Mouse (Mus musculus) liver (tissue): Measurements from ENCODE around the gene Hmmr.
"Not testable (repeated sequence)": the region's sequence is repeated elsewhere in the genome, so short reads cannot be mapped to it uniquely, and the experiment has no call there.

ENCODE experiments used
- DNase-seq: peaks from one replicate; pipeline ENCODE4 v3.0.0-alpha.2; 2020; ENCODE audit warnings: mixed read lengths

The Hmmr gene

DNA sequence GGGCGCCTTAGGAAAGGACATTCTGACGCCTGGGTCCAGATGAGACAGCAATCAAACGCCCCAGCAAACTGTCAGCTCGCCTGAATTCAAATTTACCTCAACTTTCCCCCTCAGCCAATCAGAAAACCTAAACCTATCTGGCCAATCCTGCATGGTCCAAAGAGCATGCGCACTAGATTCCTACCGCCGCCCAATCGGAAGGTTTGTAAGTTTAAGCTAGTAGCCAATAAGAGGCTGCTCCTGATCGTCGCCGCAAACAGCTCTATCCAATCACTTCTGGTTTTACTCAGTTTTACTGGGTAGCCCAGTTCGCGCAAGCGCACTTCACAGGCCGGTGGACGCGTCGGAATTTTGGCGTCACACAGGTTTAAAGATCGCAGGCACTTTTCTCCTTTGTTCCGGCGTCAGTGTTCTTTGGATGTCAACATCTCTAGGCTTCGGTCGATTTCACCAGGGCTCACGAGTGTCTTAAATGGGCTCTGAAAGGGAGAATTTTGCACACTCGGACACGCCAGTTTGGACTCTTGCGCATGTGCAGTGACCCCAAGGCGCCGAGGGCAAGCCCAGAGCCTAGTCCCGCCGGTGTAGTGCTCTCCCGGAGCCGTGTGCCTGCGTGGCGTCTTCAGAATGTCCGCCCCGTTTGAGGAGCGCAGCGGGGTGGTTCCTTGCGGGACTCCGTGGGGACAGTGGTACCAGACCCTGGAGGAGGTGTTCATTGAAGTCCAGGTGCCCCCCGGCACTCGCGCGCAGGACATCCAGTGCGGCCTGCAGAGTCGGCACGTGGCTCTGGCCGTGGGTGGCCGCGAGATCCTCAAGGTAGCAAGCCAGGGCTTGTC lies at the start of gene Hmmr, which contains the start of gene Nudcd2:
Gene Hmmr, minus strand, starts transcription at position 84 of the 836 bp plus-strand sequence.
Gene Nudcd2, plus strand, starts transcription at position 329 of the 836 bp plus-strand sequence.
- peak; percentile 95 for DNase-seq

DNA sequence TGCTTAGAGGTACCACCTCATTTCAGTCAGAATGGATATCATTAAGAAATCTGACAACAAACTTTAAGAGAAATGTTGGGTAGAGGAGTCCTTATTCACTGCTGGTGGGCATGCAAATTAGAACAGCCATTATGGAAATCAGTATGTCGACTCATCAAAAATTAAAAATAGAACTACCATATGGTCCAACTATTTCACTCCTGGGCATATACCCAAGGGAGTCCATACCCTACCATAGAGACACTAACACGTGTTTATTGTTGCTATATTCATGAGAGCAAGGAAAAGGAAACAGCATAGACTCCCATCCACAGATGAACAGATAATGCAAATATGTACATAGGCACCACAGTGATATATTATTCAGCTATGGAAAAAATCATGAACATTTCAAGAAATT lies 48.6 kb upstream of the Hmmr start:
- DNase-seq = no peak

DNA sequence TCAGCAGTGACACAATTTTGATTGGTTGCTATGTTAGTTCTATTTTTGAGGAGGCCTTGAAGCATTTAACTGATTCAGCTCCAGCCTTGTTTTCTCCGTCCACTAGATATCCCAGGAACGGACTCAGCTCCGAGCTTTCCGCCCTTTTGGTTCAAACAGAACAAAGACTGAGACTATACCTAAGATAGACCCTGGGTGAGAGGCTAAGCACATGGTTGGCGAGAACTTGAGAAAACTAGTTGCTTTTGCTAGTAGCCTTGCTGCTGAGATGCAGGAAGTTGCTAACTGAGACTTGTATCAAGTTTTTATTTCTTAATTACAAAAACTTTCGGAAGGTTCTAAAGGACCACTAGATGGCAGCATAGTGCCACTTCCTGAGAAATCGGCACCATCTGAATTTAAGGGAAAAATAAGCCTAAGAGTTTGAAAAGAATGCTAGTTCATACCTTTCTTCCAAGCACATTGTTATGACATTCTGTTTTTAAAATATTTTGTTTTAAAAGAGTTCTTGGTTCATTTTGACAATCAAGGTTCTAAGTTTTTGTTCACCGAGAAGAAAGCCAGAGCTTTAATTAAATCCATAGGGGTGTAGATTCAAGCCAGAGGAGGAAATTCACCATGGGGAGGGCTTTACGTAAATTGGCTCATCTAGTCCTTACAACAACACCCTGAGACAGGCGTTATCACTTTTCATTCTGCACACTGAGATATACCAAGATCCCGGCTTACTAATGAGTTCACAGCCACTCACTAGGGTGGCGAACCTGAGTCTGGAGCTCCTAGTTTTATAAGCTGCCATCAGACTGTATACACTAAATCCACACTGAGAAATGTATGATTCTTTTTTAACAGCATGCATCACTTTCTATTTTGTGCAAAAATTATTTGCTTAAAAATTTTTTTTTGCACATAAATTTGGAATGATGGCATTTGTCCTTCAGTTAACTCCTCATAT lies 42.4 kb upstream of the Hmmr start:
- DNase-seq = no peak

DNA sequence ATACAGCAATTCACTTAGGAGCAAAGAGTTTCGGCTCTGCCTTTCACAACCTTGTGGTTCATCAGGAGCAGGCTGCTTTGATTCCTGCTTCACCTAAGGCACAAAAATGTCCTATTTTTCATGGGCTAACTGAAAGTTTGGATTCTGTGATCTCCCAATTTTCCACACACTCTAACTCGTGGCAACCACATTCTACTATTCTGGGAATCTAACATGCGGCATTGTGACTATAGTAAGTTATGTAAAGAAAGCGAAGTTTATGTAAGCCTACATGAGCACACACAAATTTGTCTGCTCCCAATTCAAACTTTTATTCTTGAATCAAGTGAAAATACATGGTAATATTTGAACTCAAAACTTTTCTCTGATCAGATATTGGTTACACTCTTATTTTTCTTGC lies 31.5 kb upstream of the Hmmr start:
- DNase-seq = no peak

DNA sequence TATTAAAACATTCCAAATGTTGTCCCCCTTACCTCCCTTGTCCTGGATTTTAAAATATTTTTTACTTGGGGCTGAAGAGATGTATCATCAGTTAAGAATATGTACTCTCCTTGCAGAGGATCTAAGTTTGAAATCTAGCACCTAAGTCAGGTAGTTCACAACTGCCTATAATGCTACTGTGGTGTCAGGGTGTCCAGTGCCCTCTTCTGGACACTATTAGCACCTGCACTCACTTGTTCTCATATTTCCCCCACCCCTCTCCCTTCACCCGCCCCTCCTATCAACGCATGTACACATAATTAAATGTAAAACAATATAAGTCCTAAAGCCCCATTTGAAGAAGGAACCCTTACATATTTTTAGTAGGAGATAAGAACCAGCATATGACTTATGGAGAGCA lies 30.2 kb upstream of the Hmmr start:
- no peak for DNase-seq

DNA sequence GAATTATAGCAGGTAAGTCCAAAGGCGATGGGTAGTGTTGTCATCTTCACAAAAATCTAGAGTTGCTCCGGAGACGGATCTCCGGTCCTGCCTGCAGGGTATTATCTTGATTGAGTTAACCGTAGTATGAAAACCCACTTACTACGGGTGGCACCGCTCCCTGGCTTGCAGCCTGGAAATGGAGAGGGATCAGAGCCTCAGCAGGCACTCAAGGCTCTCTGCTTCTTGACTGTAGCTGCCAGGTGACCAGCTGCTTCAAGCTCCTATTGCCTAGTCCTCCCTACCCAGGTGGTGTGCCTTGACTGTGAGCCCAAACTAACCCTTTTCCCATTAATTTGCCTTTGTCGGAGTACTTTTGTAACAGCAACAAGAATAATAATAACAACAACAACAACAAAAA lies 26.7 kb upstream of the Hmmr start:
- DNase-seq = no peak

DNA sequence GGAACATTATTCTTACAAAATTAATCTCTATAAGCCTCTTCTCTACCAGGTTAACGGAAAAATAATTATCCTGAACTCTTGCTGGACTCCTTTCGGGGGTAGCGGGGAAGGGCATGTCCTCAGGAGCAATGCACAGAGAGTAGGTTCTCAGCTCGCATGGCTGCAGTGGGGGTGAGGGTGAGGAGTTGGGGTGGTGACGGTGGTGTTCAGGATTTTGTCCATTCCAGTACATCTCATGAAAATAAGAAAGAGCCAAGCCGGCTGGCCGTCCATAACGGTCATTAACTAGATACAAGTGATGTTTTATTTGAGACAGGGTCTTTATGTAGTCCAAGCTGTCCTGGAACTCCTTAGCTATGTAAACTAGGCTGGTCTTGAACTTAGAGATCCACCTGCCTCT lies 22.7 kb upstream of the Hmmr start:
- DNase-seq = no peak

DNA sequence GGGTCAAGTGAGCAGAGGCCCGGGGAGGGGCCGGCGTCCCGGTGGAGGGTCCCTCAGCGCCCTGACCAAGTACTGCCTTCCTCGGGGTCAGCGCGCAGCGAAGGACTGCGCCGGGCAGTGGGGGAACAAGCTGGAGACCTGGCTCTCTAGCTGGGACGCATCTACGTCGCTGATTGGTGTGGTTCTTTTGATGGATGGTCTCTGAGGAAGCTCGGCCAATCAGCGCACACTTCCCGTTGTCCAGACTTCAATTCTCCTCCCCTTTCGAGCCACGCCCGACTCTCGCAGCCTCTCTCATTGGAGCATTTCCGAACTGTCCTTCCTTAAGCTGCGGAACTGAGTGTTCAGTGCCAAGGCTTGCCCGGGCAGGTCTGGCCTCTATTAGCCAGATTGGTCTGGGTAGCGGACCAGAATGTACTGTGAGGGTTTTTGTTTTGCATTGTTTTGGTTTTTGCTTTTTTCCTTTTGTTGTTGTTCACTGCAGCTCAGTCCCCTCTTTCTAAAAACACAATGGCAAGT lies 21.9 kb upstream of the Hmmr start, which contains the start of gene Ccng1:
Gene Ccng1, minus strand, starts transcription at position 203 of the 519 bp plus-strand sequence.
- DNase-seq = peak; percentile 94

DNA sequence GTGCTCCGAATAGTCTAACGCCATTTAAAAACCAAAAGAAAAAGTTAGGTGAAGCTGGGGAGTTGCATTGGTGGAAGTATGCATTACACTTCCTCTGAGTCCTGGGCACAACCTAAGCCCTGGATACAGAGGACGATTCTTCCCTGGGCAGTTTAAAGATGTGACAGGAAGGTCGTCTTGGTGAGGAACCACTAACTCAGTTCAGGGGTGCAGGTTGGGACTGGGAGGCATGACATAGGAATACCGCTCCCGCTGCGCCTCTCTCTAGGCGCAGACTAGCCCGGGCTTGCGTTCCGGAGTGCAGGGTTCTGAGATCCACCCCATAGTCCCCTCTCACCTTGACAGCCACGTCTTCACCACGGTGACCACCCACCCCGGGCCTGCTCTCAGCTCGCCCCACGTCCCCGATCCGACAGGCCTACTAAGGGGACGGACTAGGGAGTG lies 21.5 kb upstream of the Hmmr start:
- DNase-seq = peak; percentile 46

DNA sequence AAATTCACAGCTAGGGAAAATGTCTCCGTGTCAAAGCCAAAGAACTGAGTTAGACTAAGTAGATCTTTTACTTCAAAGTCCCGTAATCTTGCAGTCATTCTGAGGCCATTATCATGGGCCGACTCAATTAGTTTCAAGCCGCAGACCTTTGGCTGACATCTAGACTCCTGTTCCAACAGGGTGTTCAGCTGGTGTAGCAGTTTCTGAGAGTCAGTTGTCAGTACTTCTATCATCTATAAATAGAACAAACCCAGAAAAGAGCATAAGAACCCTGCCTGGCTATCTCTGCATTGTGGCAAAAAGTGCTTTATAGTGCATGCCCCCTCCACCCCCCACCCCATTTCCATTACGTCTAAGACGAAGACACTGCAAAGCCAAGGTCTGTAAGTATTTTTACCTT lies 20.6 kb upstream of the Hmmr start:
- no peak for DNase-seq

DNA sequence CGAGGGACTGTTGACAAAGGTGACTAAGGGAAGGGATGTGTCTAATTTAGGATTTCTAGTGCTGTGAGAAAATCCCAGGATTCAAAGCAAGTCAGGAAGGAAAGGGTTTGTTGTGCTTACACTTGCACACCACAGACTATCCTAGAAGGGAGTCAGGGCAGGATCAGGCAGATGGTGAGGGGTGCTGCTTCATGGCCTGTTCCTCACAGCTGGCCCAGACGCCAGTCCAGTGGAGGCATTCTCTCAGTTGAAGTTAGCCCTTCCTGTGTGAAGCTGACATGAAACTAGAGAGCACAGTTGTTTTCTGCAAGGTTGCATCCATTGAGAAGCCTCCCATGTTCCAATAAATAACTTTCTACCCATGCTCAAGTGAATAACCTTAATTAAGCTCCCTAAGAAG lies 14.5 kb upstream of the Hmmr start:
- no peak for DNase-seq

DNA sequence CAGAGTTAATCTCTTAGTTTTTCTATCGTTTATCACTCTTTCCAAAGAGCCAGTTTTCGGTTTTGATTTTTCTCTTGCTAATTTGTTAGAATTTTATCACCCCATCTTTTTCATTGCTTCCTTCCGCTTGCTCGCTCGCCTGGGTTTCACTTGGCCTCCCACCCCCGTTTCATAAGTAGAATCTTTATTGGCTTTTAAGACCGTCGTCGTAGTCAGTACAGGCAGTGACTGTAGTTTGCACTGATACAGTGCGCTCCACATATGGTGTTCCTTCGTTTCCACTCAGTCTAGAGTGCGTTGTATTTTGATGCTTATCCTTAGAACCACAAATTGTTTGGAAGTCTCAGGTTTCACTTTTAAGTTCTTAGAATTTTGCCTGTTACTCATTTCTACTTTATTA lies 13.1 kb upstream of the Hmmr start:
- DNase-seq = no peak

DNA sequence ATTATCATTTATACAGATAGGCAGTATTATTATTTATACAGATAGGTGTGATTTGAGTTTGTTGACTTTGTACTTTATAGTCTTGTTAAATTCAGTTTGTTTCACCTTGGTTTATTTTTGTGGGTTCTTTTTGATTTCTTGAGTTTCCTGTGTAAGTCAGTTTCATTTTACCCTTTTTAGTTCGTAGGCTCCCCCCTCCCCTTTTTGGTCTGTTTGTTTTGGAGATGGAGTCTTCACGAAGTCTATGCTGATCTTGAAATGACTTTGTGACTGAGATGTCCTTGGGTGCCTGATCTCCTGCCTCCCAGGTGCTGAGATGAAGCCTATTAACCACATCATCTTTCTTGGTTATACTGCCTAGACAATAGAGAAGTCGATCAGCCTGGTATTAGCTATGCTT lies 11.1 kb upstream of the Hmmr start:
- no peak for DNase-seq

DNA sequence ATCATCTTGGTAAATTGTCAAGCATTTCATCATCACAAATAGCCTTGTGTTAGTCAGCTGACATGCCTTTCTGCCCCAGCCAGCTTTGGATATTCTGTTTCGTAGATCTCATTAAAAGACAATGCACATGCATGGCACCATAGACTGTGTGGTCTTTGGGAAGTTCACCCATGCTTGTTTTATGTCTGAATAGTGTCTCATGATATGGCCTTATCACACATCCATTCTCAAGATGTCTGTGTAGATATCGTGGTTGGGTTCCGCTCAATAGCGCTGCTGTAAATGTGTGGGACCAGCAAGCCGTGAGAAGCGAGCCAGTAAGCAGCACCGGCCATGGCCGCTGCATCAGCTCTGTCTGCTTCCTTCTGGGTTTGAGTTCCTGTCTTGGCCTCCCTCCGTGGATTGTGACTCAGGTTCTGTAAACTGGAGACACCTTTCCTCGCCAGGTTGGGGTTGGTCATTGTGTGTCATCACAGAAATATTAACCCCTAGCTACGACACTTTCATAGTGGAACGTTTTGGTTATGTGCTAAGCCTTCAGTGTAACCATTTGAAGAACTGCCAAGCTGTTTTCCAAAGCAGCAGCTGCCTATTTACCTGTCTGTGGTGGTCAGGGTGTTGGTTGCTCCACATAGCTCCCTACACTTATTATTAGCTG lies 8.5 kb upstream of the Hmmr start:
- DNase-seq = no peak

DNA sequence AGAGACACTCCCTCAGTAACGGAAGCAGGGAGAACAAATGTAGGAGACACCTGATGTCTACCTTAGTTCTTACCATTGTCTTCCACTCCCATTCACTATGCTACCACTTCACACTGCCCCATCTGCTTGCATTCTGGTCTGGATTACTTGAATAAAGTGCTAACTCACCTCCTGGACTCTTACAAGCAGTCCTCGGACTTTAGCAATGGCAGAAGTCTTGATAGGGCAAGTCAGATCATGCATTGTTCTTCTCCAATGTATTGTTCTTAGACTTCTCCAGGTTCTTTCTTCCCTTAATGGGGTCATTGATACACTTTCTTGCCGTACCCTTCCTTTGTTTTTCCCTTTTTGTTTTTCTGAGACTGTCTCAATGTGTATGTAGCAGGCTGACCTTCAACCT lies 4.1 kb upstream of the Hmmr start:
- no peak for DNase-seq

DNA sequence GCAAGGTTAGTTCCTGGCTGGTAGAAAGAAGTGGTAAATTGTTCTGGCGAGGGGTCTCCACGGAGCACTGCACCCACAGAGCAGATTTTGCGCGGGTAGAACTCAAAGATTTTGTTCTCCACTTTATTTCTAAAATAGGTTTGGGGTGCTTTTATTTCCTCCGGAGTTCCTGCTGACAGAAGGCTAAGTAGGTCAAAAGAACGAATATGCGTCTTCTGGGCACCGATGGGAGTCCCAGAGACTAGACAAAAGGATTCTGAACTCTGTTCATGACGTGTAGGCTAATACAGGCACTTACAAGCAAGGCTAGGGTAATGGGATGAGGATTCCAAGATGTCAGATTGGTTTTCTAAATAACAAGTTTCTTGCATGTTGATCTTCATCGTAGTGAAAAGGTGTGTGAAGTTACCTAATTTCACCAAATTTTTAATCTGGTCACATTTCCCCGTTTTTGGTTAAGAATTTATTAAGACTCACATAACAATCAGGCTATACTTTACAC lies 1.1 kb upstream of the Hmmr start:
- no peak for DNase-seq

DNA sequence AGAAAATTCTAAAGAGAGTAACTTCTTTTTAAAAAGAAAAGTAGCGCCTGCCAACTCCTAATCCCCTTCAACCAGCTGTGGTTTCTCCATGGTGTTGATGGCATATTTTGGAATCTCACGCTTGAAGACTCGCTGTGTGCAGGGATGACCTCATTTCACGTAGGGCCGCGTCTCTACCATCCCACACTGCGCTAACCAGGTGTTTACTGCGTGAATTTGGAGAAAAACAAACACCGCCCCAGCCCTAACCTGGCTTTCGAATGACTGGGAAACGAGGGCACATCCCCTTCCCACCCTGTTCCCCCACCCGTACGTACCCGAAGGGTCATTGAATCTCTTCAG lies 254 bp downstream of the Hmmr start:
- DNase-seq = no peak

DNA sequence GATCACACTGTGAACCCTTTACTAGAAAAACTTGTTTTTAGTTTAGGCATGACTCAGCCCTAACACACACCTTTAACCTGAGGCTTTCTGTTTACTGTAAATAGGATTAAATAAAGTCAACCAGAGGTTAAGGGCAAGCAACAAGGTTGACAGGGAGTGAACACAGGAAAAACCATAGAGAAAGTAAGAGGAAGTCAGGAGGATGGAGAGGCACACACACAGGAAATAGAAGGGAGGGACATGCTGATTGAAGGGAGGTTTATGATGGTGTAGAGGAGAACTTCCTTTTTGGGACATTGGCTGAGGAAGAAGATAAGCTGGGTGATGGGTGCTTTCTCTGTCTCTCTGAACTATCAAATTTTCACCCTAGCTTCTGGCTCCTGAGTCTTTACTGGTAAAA lies 14.9 kb downstream of the Hmmr start:
- no peak for DNase-seq

DNA sequence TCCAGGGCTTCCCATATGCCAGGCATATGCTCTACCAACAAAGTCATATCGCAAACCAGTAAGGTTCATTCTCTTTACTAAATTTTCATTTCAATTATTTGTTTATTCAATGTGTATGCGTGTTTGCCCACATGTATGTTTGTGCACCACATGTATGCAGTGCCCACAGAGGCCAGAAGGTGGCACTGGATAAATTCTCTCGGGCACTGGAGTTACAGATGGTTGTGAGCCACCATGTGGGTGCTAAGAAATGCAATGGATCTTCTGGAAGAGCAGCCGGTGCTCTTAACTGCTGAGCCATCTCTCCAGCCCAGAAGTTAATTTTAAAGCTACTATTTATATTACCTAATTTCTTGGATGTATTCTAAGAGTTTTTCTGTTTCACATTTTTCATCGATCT lies 17.7 kb downstream of the Hmmr start:
- no peak for DNase-seq

DNA sequence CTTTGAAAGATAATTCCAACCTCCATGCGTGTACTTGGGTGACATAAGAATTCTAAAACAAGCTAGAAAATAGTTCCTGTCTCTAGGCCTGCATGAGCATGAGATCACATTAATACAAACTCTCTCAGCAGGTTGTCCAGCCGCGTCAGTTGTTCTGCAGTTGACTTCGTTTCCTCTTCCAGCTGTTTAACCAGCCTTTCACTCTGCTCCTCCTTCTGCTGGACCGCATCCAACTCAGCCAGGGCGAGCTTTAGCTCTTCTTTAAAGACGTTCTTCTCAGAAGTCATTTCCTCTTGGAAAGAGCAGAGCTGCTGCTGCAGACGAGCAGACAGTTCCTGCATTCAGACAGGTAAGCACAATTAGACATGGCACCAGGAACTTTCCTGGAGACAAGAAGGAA lies 19.4 kb downstream of the Hmmr start:
- no peak for DNase-seq

DNA sequence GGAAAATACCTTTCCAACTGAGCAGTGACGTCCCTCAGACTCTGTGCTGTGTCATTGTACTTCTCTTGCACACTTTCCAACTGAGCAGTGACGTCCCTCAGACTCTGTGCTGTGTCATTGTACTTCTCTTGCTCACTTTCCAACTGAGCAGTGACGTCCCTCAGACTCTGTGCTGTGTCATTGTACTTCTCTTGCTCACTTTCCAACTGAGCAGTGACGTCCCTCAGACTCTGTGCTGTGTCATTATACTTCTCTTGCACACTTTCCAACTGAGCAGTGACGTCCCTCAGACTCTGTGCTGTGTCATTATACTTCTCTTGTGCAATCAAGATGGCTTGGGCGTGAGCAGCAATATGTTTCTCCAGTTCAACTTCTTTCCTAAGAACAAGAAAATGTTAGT lies 23.3 kb downstream of the Hmmr start:
- not testable (repeated sequence) for DNase-seq

DNA sequence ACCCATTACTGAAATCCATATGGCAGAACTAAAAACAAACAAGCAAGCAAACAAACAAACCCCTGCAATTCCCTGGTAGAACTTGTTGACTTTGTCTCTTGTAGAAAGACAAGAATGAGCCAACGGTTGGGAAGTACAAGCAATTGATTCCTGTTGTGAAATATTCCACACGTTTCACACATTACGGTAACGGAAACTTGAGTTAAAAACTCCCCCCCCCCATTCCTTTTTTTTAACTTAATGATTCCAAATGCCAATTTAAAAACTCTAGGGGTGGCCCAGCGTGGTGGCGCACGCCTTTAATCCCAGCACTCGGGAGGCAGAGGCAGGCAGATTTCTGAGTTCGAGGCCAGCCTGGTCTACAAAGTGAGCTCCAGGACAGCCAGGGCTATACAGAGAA lies 38.1 kb downstream of the Hmmr start, which contains the start of gene Mat2b:
Gene Mat2b, minus strand, starts transcription at position 101 of the 400 bp plus-strand sequence.
- DNase-seq = no peak
